ENCODE assay signal across 21 mouse cellular contexts in genomic region chr10:86358307-86358975, GRCm38 (mm10). TPM values are rescaled to one million over a fixed set of nuclear protein-coding genes. Genes with fewer than 3 reads are reported as not detected.
DNase-seq lines count a peak whose midpoint lies in the region; ATAC-seq and TF ChIP-seq lines count a peak whose summit lies in the region.
"Had no signal": no experiment of that assay in that cellular context is flagged by ENCODE, and none has a peak within 500 bp of the region (broad histone marks: within the 10 kb centered on the region; RNA-seq: fewer than 3 reads in every experiment).

No protein-coding gene starts in this region.

- no peaks in the 10 kb centered on the region for H3K4me1 ChIP-seq in forebrain, postnatal 0 days (ENCODE audit: insufficient read depth)
- no peaks in the 10 kb centered on the region for H3K4me1 ChIP-seq in forebrain, embryonic 13.5 days

- 68% methylated on average over 7 of the region's 7 CpGs for WGBS in forebrain, postnatal 0 days
- WGBS in forebrain, embryonic 13.5 days: 79% methylated on average over 7 of the region's 7 CpGs

- H3K4me2 ChIP-seq in forebrain, postnatal 0 days (ENCODE audit: low read depth): no peak overlapping the region
- no peak overlapping the region for H3K4me2 ChIP-seq in forebrain, embryonic 13.5 days
- H3K4me2 ChIP-seq: heart, embryonic 12.5 days; kidney, embryonic 15.5 days; limb, embryonic 13.5 days; liver, embryonic 11.5 days; midbrain, embryonic 11.5 days had no signal

- ATAC-seq in cerebellum, adult (ENCODE audit: insufficient number of reproducible peaks, low FRiP score, low TSS enrichment): no peak
- ATAC-seq in forebrain, postnatal 0 days: no peak
- ATAC-seq in forebrain, embryonic 13.5 days: no peak
- ATAC-seq: CD4-positive, CD25-positive, alpha-beta regulatory T cell, adult 4 months had no signal

- H3K27me3 ChIP-seq in forebrain, postnatal 0 days (ENCODE audit: insufficient read depth, low read length): no peaks in the 10 kb centered on the region
- no peaks in the 10 kb centered on the region for H3K27me3 ChIP-seq in forebrain, embryonic 13.5 days
- H3K27me3 ChIP-seq: heart, embryonic 12.5 days; kidney, embryonic 15.5 days; limb, embryonic 13.5 days had no signal

- intact Hi-C loops in left cerebral cortex, postnatal 4 days (cut with DNase I): no loop called here

- H3K9me3 ChIP-seq in forebrain, postnatal 0 days (ENCODE audit: low read length): no peaks in the 10 kb centered on the region
- no peaks in the 10 kb centered on the region for H3K9me3 ChIP-seq in forebrain, embryonic 13.5 days (replicated peaks)
- H3K9me3 ChIP-seq: heart, embryonic 12.5 days; kidney, embryonic 15.5 days; limb, embryonic 13.5 days had no signal

- no peak for TF ChIP-seq CTCF in forebrain, postnatal 0 days (IDR thresholded peaks at IDR 0.05; ENCODE audit: low read depth)

- H3K36me3 ChIP-seq in forebrain, postnatal 0 days (ENCODE audit: insufficient read depth): peaks cover 2% of the 10 kb centered on the region; the same call in 1 of the 2 replicates
- H3K36me3 ChIP-seq in forebrain, embryonic 13.5 days (ENCODE audit: poor library complexity, severe bottlenecking): no peaks in the 10 kb centered on the region
- H3K36me3 ChIP-seq: heart, embryonic 12.5 days; limb, embryonic 13.5 days had no signal

- DNase-seq in cerebellum, adult 11 months: peak; percentile 20
- no peak for DNase-seq in forebrain, postnatal 0 days
- DNase-seq in left cerebral cortex, postnatal 4 days: peak; percentile 64
- no peak for DNase-seq in left cerebral cortex, adult 18-20 months (ENCODE audit: low spot score in 2 of 2)
- peak; percentile 55 for DNase-seq in brain, adult 2 months (ENCODE audit: low read depth, low spot score)
- DNase-seq: heart, adult 2 months; heart, postnatal 4 days; kidney, adult 18-20 months; kidney, postnatal 25 days; right cerebral cortex, postnatal 4 days; thymus, adult 2 months; thymus, postnatal 36 days had no signal

- no peak overlapping the region for H3K9ac ChIP-seq in forebrain, postnatal 0 days
- no peak overlapping the region for H3K9ac ChIP-seq in forebrain, embryonic 13.5 days
- H3K9ac ChIP-seq: heart, embryonic 12.5 days; kidney, embryonic 15.5 days; limb, embryonic 13.5 days had no signal

- no peak overlapping the region for H3K4me3 ChIP-seq in forebrain, postnatal 0 days (ENCODE audit: low read depth, low read length)
- H3K4me3 ChIP-seq in forebrain, embryonic 13.5 days: no peak overlapping the region
- H3K4me3 ChIP-seq: heart, adult 2 months; heart, embryonic 12.5 days; kidney, embryonic 15.5 days; left cerebral cortex, adult 2 months; limb, embryonic 13.5 days had no signal

- peak overlapping the region; percentile 15; the same call in 1 of the 2 replicates for H3K27ac ChIP-seq in forebrain, postnatal 0 days (ENCODE audit: low read depth, low read length)
- no peak overlapping the region for H3K27ac ChIP-seq in forebrain, embryonic 13.5 days
- H3K27ac ChIP-seq: heart, adult 2 months; kidney, embryonic 15.5 days; left cerebral cortex, adult 2 months had no signal

RNA-seq across cellular contexts. Expression of gene Timp3, which starts 58.3 kb away (rescaled TPM):
- total RNA-seq in forebrain, postnatal 0 days (2014; rRNA removed): 33.5 and 62.9 TPM in 2 replicates
- 17.2 and 33.6 TPM in 2 replicates for polyA plus RNA-seq in forebrain, postnatal 0 days (2015; fragmentation: Nextera tagmentation; extraction: Ambion mirVana)
- 13.3 and 13.6 TPM in 2 replicates for polyA plus RNA-seq in forebrain, embryonic 13.5 days (2015; fragmentation: Nextera tagmentation; extraction: Ambion mirVana)
- total RNA-seq in left cerebral cortex, postnatal 4 days (2021): 10 to 100 TPM; 40.2 to 42.6 TPM
- total RNA-seq in left cerebral cortex, adult 18-20 months (2021): 10 to 100 TPM; 58.8 to 67.6 TPM
- polyA plus RNA-seq: CD4-positive, CD25-positive, alpha-beta regulatory T cell, adult 4 months had no signal

Comparison
In these comparisons a context has a peak if more than half of its experiments do, and no peak if none do; other contexts are left out.
1. DNase-seq: peak in cerebellum, adult 11 months (single experiment), left cerebral cortex, postnatal 4 days (single experiment) and brain, adult 2 months (single experiment); none in forebrain, postnatal 0 days (single experiment) and left cerebral cortex, adult 18-20 months (0 of 2).